Mouse (Mus musculus): ENCODE measurements around the gene Noct.

GRCm38 (mm10) chr3:51182455-51182854 lies 41.8 kb upstream of the Noct start:
- TF ChIP-seq POLR2A (IDR thresholded peaks at IDR 0.05; ENCODE audit: borderline replicate concordance, extremely low read depth, insufficient read depth, insufficient read length, poor library complexity, severe bottlenecking): no peak
- no peak for TF ChIP-seq CTCF (IDR thresholded peaks at IDR 0.05; ENCODE audit: borderline replicate concordance, extremely low read depth, insufficient read depth, insufficient read length)
